Mouse (Mus musculus) liver, postnatal 0 days (tissue): Measurements from ENCODE around the gene 4430402I18Rik.

Experiments
- CTCF ChIP-seq: sonication (generic); IDR thresholded peaks from 2 replicates; pipeline ENCODE4 v1.5.1; 2016; ENCODE audit warnings: antibody characterized with exemption, low read depth
- EP300 ChIP-seq: IDR thresholded peaks from 2 replicates; pipeline ENCODE4 v1.6.1; 2016; ENCODE audit warnings: antibody characterized with exemption, low read depth, mild to moderate bottlenecking

- TF ChIP-seq CTCF (no peak), EP300 (no peak)
Measured at GRCm38 (mm10) chr19:28990590-28991221, 23.1 kb upstream of the 4430402I18Rik start.
